Mouse (Mus musculus) limb, embryonic 15.5 days (tissue): ENCODE measurements around the gene Krtap8-1. TPM values are rescaled to one million over a fixed set of nuclear protein-coding genes. Genes with fewer than 3 reads are reported as not detected.

Experiments used
- ATAC-seq: fragments of 200-750 bp; cut with Nextera tagmentation; 2 replicates; pipeline ENCODE4 v1.8.0; 2017; ENCODE audit warnings: low read depth, moderate TSS enrichment; ENCODE audit not compliant: insufficient number of reproducible peaks, low FRiP score, low TSS enrichment
- H3K27ac ChIP-seq: fragments of 300-500 bp; sonication (generic); 2 replicates; pipeline ENCODE4 v1.5.1; 2015; ENCODE audit warnings: moderate library complexity, mild to moderate bottlenecking, inconsistent platforms
- H3K27me3 ChIP-seq: fragments of 300-500 bp; sonication (generic); 2 replicates; pipeline ENCODE4 v1.6.1; 2015; ENCODE audit warnings: inconsistent platforms
- H3K36me3 ChIP-seq: fragments of 300-500 bp; sonication (generic); 2 replicates; pipeline ENCODE4 v1.6.1; 2015; ENCODE audit warnings: inconsistent platforms
- H3K4me1 ChIP-seq: fragments of 300-500 bp; sonication (generic); 2 replicates; pipeline ENCODE4 v1.6.1; 2015; ENCODE audit warnings: inconsistent platforms
- H3K4me2 ChIP-seq: fragments of 300-500 bp; sonication (generic); 2 replicates; pipeline ENCODE4 v1.6.1; 2015; ENCODE audit warnings: mild to moderate bottlenecking, inconsistent platforms
- H3K4me3 ChIP-seq: fragments of 300-500 bp; sonication (generic); 2 replicates; pipeline ENCODE4 v1.5.1; 2015; ENCODE audit warnings: mild to moderate bottlenecking, inconsistent platforms
- H3K9ac ChIP-seq: fragments of 300-500 bp; sonication (generic); 2 replicates; pipeline ENCODE4 v1.6.1; 2015; ENCODE audit warnings: inconsistent platforms
- H3K9me3 ChIP-seq: fragments of 300-500 bp; sonication (generic); 2 replicates; pipeline ENCODE4 v1.6.1; 2016; ENCODE audit warnings: inconsistent platforms
- WGBS: fragments of 180-500 bp; shearing (Covaris S2); methylation state at CpG from one replicate; pipeline ENCODE4 v1.1.7; 2015; 5-methylcytosine and 5-hydroxymethylcytosine counted together
- polyA plus RNA-seq: library from polyadenylated mRNA; unstranded; fragments of >200 nt; fragmentation: Nextera tagmentation; extraction: Ambion mirVana; gene quantifications from 2 replicates; pipeline ENCODE4 v1.2.1, GENCODE M21; 2015

The Krtap8-1 gene
- polyA plus RNA-seq, 1 experiment from 2014 or later, result 3.3 TPM

- H3K9me3 ChIP-seq, result no peaks in the 10 kb centered on the region
- no peaks in the 10 kb centered on the region for H3K4me1 ChIP-seq
- no peak for ATAC-seq
- H3K4me3 ChIP-seq, result no peak overlapping the region
- no peak overlapping the region for H3K9ac ChIP-seq
- H3K4me2 ChIP-seq, result no peak overlapping the region
- no peaks in the 10 kb centered on the region for H3K36me3 ChIP-seq
- H3K27ac ChIP-seq, result no peak overlapping the region
- 82% methylated on average over 5 of the region's 5 CpGs for WGBS
- H3K27me3 ChIP-seq, result no peaks in the 10 kb centered on the region
Observed at GRCm38 (mm10) chr16:89497002-89497401, 9.2 kb upstream of the Krtap8-1 start.

DNA sequence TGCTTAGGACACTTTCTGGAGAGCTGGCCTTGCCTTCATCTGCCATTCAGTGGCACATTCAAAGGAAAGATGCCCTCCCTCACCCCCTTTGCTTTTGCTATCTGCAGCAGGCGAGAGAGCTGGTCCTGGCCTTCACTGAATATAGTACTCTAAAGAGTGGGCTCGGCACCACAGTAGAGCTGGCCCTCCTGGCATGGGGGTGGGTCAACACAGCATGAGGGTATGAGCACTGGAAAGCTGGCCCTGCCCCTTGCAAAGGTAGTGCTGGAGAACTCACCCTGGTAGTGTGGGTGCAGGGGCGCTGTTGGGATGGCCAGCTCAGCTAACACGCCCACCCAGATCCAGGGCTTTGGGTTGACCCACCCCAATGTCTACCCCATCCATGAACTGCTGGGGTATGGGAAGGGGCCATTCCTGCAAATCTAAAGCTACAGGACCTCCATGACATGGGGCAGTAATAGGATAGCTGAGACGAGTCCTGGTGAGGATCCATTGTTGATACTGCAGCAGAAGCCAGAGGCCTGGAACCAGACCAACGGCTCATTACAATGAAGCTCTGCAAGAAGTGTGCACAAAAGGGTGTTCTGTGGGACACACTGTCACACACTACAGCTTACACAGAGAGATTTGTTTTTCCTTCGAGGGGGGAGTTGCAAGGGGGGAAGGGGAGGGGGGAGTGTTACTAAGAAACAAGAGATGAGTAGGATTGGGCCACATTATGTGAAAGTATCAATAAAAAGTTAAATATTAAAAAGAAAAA lies 7.8 kb upstream of the Krtap8-1 start:
- H3K36me3 ChIP-seq, result no peaks in the 10 kb centered on the region
- H3K27me3 ChIP-seq, result no peaks in the 10 kb centered on the region
- H3K4me1 ChIP-seq, result no peaks in the 10 kb centered on the region
- H3K9ac ChIP-seq, result no peak overlapping the region
- no peak overlapping the region for H3K4me2 ChIP-seq
- H3K27ac ChIP-seq, result no peak overlapping the region
- H3K4me3 ChIP-seq, result no peak overlapping the region
- no peak for ATAC-seq
- no peaks in the 10 kb centered on the region for H3K9me3 ChIP-seq
- 88% methylated on average over 7 of the region's 7 CpGs for WGBS

DNA sequence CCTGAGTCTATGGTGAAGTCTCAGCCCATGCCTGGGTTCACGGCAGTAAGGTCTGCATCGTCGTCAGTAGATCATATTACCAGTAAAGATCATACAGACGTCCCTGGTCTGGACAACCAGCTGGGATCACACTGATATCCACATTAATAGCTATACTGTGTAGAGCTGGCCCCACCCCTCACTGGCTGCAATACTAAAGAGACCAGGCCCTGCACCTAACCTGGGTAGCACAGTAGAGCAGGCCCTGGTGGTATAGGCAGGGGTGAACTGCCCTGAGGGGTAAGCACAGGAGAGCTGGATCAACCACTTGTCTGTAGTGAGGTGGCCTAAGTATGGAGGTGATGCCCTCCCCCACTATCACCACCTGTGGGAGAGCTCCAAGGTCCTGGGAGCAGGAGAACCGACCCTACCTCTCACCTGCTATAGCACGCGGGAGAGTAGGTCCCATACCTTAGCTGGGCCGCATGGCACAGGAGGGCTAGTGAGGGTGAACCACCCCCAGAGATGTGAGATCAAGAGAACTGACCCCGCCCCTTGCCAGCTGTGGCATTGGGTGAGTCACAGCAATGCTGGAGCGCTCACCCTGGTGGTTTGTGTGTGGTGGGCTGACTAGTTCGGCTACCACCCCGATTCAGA lies 10.0 kb downstream of the Krtap8-1 start:
- Histone ChIP-seq H3K27ac (no peak overlapping the region), H3K36me3 (no peaks in the 10 kb centered on the region), H3K4me3 (no peak overlapping the region), H3K4me2 (no peak overlapping the region), H3K9ac (no peak overlapping the region), H3K27me3 (no peaks in the 10 kb centered on the region), H3K9me3 (no peaks in the 10 kb centered on the region), H3K4me1 (no peaks in the 10 kb centered on the region)
- 74% methylated on average over 12 of the region's 12 CpGs for WGBS
- peak; percentile 24; the same call in 1 of the 2 replicates for ATAC-seq

- H3K4me3 ChIP-seq, result no peak overlapping the region
- 79% methylated on average over 5 of the region's 5 CpGs for WGBS
- no peak overlapping the region for H3K27ac ChIP-seq
- ATAC-seq, result no peak
- H3K4me2 ChIP-seq, result no peak overlapping the region
- H3K9me3 ChIP-seq, result no peaks in the 10 kb centered on the region
- H3K9ac ChIP-seq, result no peak overlapping the region
- H3K27me3 ChIP-seq, result no peaks in the 10 kb centered on the region
- H3K4me1 ChIP-seq, result no peaks in the 10 kb centered on the region
- H3K36me3 ChIP-seq, result no peaks in the 10 kb centered on the region
Observed at GRCm38 (mm10) chr16:89461189-89461588, 26.6 kb downstream of the Krtap8-1 start.

Other genes with a start within 250 kb of the Krtap8-1 start
- gene Krtap21-1, start 84.1 kb downstream of the Krtap8-1 start, polyA plus RNA-seq, result not detected in 2 replicates
- gene Krtap6-2, start 67.8 kb downstream of the Krtap8-1 start, polyA plus RNA-seq, result 0.55 TPM in 1 of 2 replicates, not detected in the other
- 1.5 and 1.9 TPM in 2 replicates for gene Krtap7-1, start 20.4 kb upstream of the Krtap8-1 start, polyA plus RNA-seq
- gene Krtap11-1, start 83.2 kb upstream of the Krtap8-1 start, polyA plus RNA-seq, result 0.19 and 0.41 TPM in 2 replicates